Mouse (Mus musculus) kidney, postnatal 25 days (tissue): ENCODE data around the gene Ahrr.

ENCODE experiments used
- DNase-seq, 2 experiments: peaks; one replicate each; pipeline ENCODE4 v3.0.0; 2021; ENCODE audit warnings: mixed read lengths in 2 of 2

The Ahrr gene

DNA sequence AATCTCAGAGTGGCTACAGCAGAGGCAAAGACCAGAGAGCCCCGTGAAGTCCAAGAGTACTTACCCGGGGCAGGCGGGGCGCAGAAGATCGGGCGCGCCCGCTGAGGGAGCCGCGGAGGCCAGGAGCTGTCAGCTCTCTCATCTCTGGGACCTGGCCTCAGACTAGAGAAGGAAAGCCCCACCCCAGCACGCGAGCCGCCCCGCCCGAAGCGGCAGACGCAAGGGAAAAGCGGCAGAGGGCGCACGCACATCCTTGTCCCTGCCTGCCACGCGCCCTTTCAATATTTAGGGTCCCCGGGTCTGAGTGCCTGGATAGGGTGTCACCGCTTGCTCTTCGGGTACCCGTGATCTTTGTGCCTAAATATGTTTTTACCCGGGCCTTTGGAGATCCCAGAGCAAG lies at the start of gene Ahrr:
TSS of gene Ahrr (minus strand) at position 165 of the 400 bp plus-strand sequence.
- DNase-seq = peak; percentile 27 to 33

- peak; percentile 43 to 59 for DNase-seq
These were observed 48.9 kb upstream of the Ahrr start for GRCm38 (mm10) chr13:74341036-74341435.

DNA sequence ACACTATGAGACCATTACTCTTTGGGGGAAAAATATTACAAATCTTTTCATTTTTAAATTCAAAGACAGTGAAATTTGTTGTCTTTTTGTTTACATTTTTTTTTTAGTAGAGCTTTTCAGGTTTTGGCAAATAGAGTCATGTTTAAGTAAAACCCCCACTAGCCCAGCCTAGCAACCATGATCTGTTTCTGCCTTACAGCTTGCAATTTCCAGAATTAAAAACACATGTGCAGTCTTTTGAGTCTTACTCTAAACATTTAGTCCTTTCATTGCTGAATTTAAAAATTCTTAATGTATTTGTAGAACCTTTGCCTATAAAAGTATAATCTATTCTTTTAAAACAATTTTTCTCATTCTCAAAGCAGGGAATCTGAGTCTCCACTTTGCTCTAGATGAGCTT lies 37.2 kb upstream of the Ahrr start:
- DNase-seq = no peak

GRCm38 (mm10) chr13:74317170-74317849 lies 25.2 kb upstream of the Ahrr start, which contains the start of gene Pdcd6:
Pdcd6 (minus strand) TSS chr13:74317580.
- DNase-seq = peak; percentile 95 to 98

- DNase-seq = peak; percentile 39 to 71
These were observed 24.6 kb upstream of the Ahrr start for GRCm38 (mm10) chr13:74316789-74317169.

DNA sequence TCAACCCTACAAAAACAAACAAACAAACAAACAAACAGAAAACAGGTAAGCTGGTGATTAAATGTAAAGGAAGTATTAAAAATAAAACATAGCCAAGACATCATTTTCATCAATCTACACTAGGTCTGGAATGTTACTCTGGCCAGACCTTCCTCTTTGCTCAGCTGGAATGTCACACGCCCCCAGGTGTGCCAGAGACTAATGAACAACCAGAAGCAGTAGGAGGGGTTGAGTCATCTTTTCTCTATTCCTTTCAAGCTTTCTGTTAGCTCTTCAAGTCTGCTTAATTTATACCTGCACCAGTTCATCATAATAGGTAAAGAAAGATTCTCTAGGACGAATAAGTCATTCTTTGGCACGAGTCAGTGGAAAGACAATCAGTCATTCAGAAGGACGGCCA lies 24.3 kb upstream of the Ahrr start:
- DNase-seq = peak in 1 of 2 experiments; percentile 37

DNA sequence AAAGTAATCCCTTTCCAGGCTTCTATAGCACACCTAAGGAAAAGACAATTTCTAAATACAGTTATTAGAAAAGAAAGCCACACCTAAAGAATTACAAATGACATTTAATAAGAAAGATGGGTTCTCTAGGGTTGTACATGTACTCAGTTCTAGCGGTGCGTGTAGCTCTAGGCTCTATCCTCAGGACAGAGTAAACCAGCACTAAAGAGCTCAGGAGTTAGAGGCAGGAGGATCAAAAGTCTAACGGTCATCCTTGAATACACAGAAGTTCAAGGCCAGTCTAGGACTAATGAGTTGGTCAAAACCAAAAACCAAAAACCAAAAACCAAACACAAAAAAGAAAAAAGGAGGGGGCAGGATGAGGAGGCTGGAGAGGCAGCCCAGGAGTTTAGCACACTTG lies 22.5 kb upstream of the Ahrr start:
- no peak for DNase-seq

DNA sequence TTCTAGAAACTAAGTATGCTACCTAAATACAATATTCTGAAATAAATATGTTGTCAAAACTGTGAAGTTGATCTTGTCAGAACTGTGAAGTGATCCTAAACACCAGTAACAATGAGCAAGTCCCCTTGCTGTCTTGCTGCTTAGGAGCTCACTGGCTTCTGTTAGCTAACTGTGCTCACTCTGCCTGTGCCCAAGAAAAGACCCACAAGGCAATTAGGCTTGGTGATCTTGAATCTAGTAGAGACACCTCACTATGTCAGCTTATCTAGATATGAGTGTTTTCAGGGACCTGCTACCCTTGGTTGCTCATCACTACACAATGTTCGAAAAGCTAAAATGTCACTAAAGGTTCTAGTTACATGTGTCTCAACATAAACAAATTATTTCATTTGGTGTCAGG lies 13.6 kb upstream of the Ahrr start:
- no peak for DNase-seq

- no peak for DNase-seq
These were observed 13.2 kb upstream of the Ahrr start for GRCm38 (mm10) chr13:74305380-74305779.

- DNase-seq = peak in 1 of 2 experiments; percentile 6
These were observed 10.2 kb upstream of the Ahrr start for GRCm38 (mm10) chr13:74302050-74303037.

- peak in 1 of 2 experiments; percentile 29 for DNase-seq
These were observed 9.5 kb upstream of the Ahrr start for GRCm38 (mm10) chr13:74301607-74301984.

GRCm38 (mm10) chr13:74300925-74301606 lies 8.9 kb upstream of the Ahrr start:
- peak; percentile 63 to 73 for DNase-seq

DNA sequence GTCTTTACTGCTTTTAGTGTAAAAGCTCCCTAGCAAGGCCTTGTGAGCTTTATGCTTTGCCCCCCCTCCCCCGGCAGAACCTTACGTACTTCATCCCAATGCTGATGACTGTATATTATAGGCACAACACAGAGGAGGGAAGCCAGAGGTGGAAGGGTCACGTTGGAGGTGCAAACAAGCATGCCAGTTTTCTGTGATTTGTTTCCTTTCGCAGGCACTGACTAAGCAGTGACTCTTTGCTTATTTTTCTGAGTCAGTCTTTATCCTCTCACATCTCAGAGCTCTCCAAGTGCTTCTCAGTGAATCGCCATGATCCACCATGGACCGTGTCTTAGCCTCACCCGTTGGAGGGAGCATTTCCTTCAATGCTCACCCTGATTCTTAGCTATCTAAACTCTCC lies 4.2 kb upstream of the Ahrr start:
- no peak for DNase-seq

DNA sequence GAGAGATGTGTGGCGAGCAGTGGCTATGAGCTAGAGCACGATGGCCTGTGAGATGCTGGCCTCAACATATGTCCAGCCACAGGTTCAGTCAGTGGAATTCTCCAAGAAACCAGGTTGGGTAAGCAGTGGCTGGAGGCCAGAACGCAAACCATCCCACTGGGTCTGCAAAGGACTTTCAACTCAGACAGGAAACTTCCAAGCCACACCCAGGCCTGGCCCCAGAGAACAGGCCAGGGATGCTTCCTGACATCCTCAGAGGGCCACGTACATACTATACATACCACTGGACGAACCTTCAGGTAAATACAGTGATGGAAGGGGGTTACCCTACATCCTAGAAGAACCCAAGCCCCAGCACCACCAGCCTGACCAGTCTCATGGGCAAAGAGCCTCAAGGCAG lies 2.5 kb downstream of the Ahrr start:
- DNase-seq = no peak

DNA sequence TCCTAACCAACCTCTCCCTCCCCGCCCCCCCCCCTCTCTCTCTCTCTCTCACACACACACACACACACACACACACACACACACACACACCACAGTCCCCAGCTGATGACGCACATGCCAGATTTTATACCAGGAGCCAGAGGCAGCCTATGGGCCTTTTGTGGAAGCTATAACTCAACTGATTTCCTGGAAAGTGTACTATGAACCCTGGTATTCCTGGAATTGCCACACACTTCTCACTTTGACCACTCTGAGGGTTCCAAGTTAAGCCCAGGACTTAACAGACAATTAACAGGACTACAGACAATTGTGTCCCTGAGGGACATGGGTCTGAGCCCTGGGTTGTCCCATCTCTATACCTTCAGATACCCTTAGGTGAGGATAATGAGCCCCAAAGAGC lies 9.8 kb downstream of the Ahrr start:
- DNase-seq = no peak

GRCm38 (mm10) chr13:74275726-74276125 lies 16.4 kb downstream of the Ahrr start:
- DNase-seq = no peak

DNA sequence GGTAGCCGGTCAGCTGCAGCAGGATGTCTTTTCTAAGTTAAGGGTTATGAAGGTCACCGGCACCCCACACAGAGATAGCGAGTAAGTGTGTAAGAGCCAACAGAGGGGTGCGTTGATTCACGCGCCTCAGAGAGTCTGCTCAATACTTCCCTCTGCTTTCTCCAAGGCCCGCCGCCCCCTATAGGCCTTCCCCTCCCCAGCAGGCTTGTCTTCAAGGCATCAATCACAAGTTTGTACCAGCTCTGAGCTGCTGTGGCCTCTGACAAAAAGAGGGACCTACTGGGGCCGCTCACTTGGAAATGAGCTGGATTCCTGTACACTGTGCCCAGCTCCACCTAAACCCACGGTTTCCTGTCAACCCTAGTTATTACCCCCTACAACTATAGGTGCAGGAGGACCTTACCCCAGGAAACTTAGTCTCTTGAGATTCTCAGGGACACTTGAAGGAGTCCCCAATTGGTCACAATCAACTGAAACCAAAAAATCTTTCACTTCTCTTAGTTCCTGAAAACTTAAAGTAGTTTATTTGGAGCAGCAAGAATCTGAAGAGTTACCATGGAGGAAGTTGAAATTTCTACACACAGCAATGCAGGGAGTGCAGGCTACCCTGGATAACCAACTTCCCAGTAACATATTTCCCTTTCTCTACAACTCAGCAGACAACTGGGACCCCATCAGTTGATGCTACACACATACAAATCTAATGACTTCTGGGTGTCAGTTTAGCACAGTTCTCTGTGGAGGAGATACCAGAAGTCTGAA lies 31.7 kb downstream of the Ahrr start:
- peak; percentile 31 to 32 for DNase-seq

- DNase-seq = peak; percentile 38 to 69
These were observed 32.5 kb downstream of the Ahrr start for GRCm38 (mm10) chr13:74259460-74260230.

GRCm38 (mm10) chr13:74246494-74246893 lies 45.6 kb downstream of the Ahrr start:
- peak in 1 of 2 experiments; percentile 9 for DNase-seq

DNA sequence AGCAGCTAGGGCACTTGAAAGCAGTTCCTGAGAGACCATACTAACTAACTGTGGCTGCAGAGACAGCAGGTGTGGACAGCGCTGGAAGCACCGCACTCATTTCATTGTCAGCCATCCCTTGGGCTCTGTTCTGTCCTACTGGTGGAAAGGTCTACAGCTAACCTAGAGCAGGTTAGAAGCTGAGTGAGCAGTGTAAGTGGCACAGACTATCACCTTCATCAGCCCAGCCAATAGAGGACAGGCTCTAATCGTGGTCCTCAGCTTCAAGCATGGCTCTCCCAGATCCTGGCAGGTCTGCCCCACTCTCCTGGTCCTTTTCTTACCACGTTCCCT lies 46.3 kb downstream of the Ahrr start:
- no peak for DNase-seq

- peak; percentile 65 to 84 for DNase-seq
These were observed 46.8 kb downstream of the Ahrr start for GRCm38 (mm10) chr13:74245214-74245898.
